Mouse (Mus musculus) forebrain, embryonic 11.5 days (tissue): ENCODE data around the gene Pdzd2. TPM values are rescaled to one million over a fixed set of nuclear protein-coding genes. Genes with fewer than 3 reads are reported as not detected.

Experiments used
- ATAC-seq: fragments of 200-750 bp; cut with Nextera tagmentation; replicated peaks from 2 replicates; pipeline ENCODE4 v1.8.0; 2017; ENCODE audit warnings: moderate TSS enrichment; ENCODE audit not compliant: low FRiP score
- DNase-seq: peaks from one replicate; pipeline ENCODE4 v3.0.0-alpha.2; 2017; ENCODE audit warnings: low spot score
- H3K27ac ChIP-seq: fragments of 300-500 bp; sonication (generic); 2 replicates; pipeline ENCODE4 v1.5.1; 2014; ENCODE audit warnings: low read depth, low read length
- H3K27me3 ChIP-seq: fragments of 300-500 bp; sonication (generic); 2 replicates; pipeline ENCODE4 v1.6.1; 2014; ENCODE audit warnings: mild to moderate bottlenecking, low read length, mixed read lengths; ENCODE audit not compliant: control insufficient read depth, insufficient read depth
- H3K36me3 ChIP-seq: fragments of 300-500 bp; sonication (generic); 2 replicates; pipeline ENCODE4 v1.6.1; 2014; ENCODE audit warnings: mild to moderate bottlenecking, low read length, moderate library complexity, mixed read lengths; ENCODE audit not compliant: control insufficient read depth, insufficient read depth
- H3K4me1 ChIP-seq: fragments of 300-500 bp; sonication (generic); replicated peaks from 2 replicates; pipeline ENCODE4 v1.6.1; 2014; ENCODE audit warnings: low read length, mixed read lengths; ENCODE audit not compliant: control insufficient read depth, insufficient read depth
- H3K4me2 ChIP-seq: fragments of 300-500 bp; sonication (generic); 2 replicates; pipeline ENCODE4 v1.6.1; 2014; ENCODE audit warnings: low read depth, mild to moderate bottlenecking, low read length, moderate library complexity, mixed read lengths; ENCODE audit not compliant: severe bottlenecking
- H3K4me3 ChIP-seq: fragments of 300-500 bp; sonication (generic); 2 replicates; pipeline ENCODE4 v1.5.1; 2014; ENCODE audit warnings: low read depth, low read length
- H3K9ac ChIP-seq: fragments of 300-500 bp; sonication (generic); 2 replicates; pipeline ENCODE4 v1.6.1; 2014; ENCODE audit warnings: low read length
- H3K9me3 ChIP-seq: fragments of 300-500 bp; sonication (generic); 2 replicates; pipeline ENCODE4 v1.6.1; 2016; ENCODE audit warnings: low read length, mixed read lengths; ENCODE audit not compliant: control insufficient read depth
- WGBS: fragments of 180-500 bp; shearing (Covaris S2); extraction: QIAGEN DNeasy Blood & Tissue Kit; methylation state at CpG from one replicate; pipeline ENCODE4 v1.1.7; 2014; 5-methylcytosine and 5-hydroxymethylcytosine counted together
- polyA plus RNA-seq: library from polyadenylated mRNA; unstranded; fragments of >200 nt; fragmentation: Nextera tagmentation; extraction: Ambion mirVana; gene quantifications from 2 replicates; pipeline ENCODE4 v1.2.1, GENCODE M21; 2014

Gene Pdzd2
- polyA plus RNA-seq, 1 experiment from 2014 or later: 6.0 TPM

DNA sequence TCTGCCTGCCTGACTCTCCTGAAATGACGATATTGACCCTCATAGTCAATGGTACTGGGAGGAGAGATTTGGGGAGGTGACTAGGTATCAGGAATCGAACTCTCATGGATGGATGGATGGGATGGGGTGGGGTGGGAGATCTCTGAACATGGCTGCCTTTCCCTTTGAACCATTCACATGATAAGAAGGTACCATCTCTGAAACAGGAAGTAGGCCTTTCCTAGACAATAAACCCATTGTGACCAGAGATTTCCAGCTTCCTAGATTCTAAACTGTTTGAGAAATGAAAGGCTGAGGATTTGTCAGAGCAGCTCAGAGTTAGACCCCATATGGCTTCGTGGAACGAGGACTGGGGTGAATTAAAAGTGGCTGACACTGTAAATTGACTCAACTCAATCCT lies 232.2 kb downstream of the Pdzd2 start:
- Histone ChIP-seq H3K9me3 (no peaks in the 10 kb centered on the region), H3K27ac (no peak overlapping the region), H3K4me1 (no peaks in the 10 kb centered on the region; the same call in 1 of the 2 replicates), H3K27me3 (no peaks in the 10 kb centered on the region), H3K4me3 (no peak overlapping the region), H3K4me2 (no peak overlapping the region), H3K36me3 (no peaks in the 10 kb centered on the region), H3K9ac (no peak overlapping the region)
- ATAC-seq: no peak
- 76% methylated on average over 4 of the region's 4 CpGs for WGBS
- DNase-seq: no peak

DNA sequence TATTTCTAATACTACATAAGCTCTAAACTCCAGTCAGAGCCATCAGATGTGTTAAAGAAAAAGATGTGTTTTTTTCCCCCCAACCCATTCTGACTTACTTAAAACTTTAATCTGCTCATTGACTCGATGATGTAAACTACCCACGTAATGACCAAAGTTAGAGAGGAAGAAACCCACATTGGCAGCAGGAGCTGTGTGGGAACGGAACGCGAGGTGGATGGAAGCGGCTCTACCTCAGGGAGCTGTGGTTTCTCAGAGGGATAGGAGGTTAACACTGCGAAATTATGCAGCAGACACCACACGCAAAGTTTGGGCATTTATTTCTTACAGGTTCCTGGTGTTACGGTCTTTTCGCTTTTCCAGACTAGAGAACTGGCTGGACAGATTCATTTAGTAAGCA lies 233.2 kb downstream of the Pdzd2 start:
- H3K4me3 ChIP-seq: no peak overlapping the region
- H3K27ac ChIP-seq: no peak overlapping the region
- ATAC-seq: no peak

DNA sequence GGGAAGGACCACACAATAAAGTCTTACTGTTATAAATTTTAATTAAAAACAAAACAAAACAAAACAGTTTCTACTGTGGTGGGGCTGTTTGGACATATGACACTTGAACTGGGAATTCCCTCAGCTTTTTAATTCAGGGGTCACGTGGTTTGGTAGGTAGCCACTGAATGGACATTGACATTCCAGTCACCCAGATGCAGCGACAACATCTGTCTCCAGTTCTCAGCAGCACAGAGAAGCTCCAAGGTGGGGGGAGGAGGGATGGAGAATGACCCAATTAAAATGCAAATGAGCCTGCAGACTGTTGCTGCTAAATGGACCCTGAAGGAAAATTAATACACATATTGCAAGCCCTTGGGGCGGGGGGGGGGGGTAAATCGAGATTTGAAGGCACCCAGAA lies 233.6 kb downstream of the Pdzd2 start:
- ATAC-seq: 0 out of 2 replicates have a peak, but pooled peaks have one; percentile 21
- no peaks in the 10 kb centered on the region for H3K36me3 ChIP-seq
- H3K27ac ChIP-seq: no peak overlapping the region
- H3K4me1 ChIP-seq: no peaks in the 10 kb centered on the region; the same call in 1 of the 2 replicates
- no peaks in the 10 kb centered on the region for H3K27me3 ChIP-seq
- no peak overlapping the region for H3K4me2 ChIP-seq
- no peak overlapping the region for H3K9ac ChIP-seq
- WGBS: 47% methylated on average over 4 of the region's 4 CpGs
- no peaks in the 10 kb centered on the region for H3K9me3 ChIP-seq
- H3K4me3 ChIP-seq: no peak overlapping the region
- no peak for DNase-seq

More for the DNA sequence above, 233.2 kb downstream of the Pdzd2 start:
- Histone ChIP-seq H3K4me2 (no peak overlapping the region), H3K4me1 (no peaks in the 10 kb centered on the region; the same call in 1 of the 2 replicates), H3K9ac (no peak overlapping the region), H3K9me3 (no peaks in the 10 kb centered on the region), H3K36me3 (no peaks in the 10 kb centered on the region), H3K27me3 (no peaks in the 10 kb centered on the region)
- WGBS: 78% methylated on average over 10 of the region's 10 CpGs
- no peak for DNase-seq

DNA sequence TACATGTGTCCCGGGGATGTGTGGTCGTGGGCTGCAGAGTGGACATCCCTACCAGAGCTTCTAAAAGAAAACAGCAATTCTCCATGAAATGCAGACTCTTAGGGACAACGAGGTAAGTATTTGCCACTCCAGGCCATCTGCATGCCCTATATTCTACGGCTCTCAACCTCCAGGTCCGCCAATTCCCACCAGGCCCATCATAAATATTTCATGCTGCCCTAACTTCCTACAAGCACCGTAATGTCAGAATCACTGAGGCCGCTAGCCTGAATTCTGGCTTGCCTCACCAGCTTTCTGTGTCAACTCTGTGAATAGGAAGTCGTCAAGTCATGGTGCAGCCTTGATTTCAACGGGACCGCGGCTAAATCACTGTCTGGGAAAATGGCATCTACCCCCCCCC lies 234.2 kb downstream of the Pdzd2 start:
- Histone ChIP-seq H3K9ac (no peak overlapping the region), H3K4me2 (no peak overlapping the region), H3K9me3 (no peaks in the 10 kb centered on the region), H3K4me3 (no peak overlapping the region), H3K36me3 (no peaks in the 10 kb centered on the region), H3K27ac (no peak overlapping the region), H3K4me1 (no peaks in the 10 kb centered on the region; the same call in 1 of the 2 replicates), H3K27me3 (no peaks in the 10 kb centered on the region)
- DNase-seq (no peak), ATAC-seq (no peak)
- WGBS: 83% methylated on average over 11 of the region's 11 CpGs

DNA sequence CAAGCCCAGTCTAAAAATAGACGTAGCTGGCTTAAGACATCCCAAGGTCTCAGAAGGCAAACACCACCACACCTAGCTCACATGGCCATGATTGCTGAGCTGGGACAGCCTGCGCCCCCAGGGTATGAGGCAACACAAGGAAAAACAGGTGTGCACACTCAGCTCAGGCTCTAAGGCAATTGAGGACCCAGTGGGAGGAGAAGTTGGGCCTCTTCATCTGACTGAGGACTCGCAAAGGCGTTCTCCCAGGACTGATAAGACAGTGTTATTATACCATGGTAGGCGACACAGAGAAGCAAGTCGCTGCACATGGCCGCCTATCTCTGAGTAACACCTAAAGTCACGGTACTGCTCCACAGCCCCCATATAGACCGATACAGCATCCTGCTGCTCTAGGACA lies 235.8 kb downstream of the Pdzd2 start:
- Histone ChIP-seq H3K9ac (no peak overlapping the region), H3K27me3 (no peaks in the 10 kb centered on the region), H3K9me3 (no peaks in the 10 kb centered on the region), H3K4me1 (no peaks in the 10 kb centered on the region; the same call in 1 of the 2 replicates), H3K4me3 (no peak overlapping the region), H3K36me3 (no peaks in the 10 kb centered on the region), H3K4me2 (no peak overlapping the region), H3K27ac (no peak overlapping the region)
- DNase-seq (no peak), ATAC-seq (no peak)
- WGBS: 97% methylated on average over 9 of the region's 9 CpGs

DNA sequence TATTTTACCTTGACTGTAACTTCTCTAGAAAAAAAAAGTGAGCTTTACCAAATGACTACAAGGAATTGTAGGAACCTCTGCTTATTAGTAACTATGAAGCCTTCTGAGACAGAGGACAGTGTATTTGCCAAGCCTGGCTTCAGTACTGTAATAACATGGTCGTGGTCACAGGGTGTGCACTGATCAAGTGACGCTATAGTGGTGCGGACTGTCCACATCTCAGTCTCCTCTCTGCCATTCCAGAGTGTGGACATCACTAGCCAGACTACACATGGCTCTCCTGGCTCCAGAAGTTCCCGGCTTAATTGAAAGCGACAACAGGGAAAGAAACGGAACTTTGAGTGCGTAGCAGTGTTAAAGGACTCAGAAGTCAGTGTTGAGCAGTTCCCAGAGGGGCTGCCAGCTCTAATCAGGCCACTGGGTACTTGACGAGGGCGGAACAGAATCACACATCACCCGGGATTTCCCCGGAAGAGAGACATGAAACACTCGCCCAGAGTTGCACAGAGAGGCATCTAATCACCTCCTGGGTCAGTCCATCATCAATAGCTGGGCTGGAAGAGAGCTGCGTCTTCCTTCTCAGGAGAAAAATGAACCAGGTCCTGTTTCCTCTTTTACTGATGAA lies 237.7 kb downstream of the Pdzd2 start:
- H3K27me3 ChIP-seq: no peaks in the 10 kb centered on the region
- H3K27ac ChIP-seq: no peak overlapping the region
- no peak overlapping the region for H3K9ac ChIP-seq
- H3K4me1 ChIP-seq: no peaks in the 10 kb centered on the region; the same call in 1 of the 2 replicates
- H3K9me3 ChIP-seq: no peaks in the 10 kb centered on the region
- H3K4me3 ChIP-seq: no peak overlapping the region
- DNase-seq (no peak), ATAC-seq (no peak)
- no peak overlapping the region for H3K4me2 ChIP-seq
- H3K36me3 ChIP-seq: no peaks in the 10 kb centered on the region
- 70% methylated on average over 13 of the region's 13 CpGs for WGBS

DNA sequence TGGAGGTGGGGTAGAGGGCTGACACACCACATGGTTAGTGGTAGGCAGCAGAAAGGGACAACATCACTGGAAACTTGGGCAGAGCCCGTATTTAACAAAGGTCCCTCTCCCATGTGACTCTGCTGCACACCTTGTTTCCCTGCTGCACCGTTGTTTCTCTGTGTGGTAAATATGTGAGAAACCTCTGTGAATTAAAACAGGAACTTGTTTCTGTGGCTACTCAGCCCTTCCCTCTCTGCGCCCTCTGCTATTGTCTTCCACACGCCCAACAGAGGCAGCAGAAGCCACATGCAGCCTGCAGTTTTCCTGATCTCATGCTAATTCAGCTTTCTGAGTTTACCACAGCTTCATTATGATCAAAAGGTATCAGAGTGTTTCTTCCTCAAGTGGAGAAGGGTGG lies 239.1 kb downstream of the Pdzd2 start:
- no peaks in the 10 kb centered on the region for H3K9me3 ChIP-seq
- no peak overlapping the region for H3K27ac ChIP-seq
- no peak overlapping the region for H3K4me3 ChIP-seq
- H3K4me1 ChIP-seq: no peaks in the 10 kb centered on the region; the same call in 1 of the 2 replicates
- no peaks in the 10 kb centered on the region for H3K36me3 ChIP-seq
- WGBS: 61% methylated on average over 4 of the region's 4 CpGs
- no peaks in the 10 kb centered on the region for H3K27me3 ChIP-seq
- no peak for ATAC-seq
- no peak for DNase-seq
- no peak overlapping the region for H3K4me2 ChIP-seq
- H3K9ac ChIP-seq: no peak overlapping the region

DNA sequence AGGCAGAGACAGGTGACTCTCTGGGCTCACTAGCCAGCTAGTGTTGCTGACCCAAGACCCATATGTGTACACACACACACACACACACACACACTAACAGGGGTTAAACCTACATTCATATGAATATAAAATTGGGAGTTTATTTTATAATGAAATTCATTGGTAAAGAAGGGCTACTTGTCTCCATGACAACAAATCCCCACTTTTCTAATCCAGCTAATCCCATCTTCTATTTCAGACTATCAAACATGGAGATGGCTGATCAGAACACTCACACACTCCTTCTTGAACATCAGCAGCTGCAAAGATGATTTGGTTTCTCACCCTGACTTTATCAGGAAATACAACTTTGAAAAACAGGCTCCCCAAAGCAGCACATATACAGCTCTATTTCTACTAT lies 245.6 kb downstream of the Pdzd2 start:
- ATAC-seq (no peak), DNase-seq (no peak)
- Histone ChIP-seq H3K9me3 (no peaks in the 10 kb centered on the region), H3K36me3 (no peaks in the 10 kb centered on the region), H3K27ac (no peak overlapping the region), H3K27me3 (no peaks in the 10 kb centered on the region), H3K4me3 (no peak overlapping the region), H3K9ac (no peak overlapping the region), H3K4me2 (no peak overlapping the region), H3K4me1 (no peaks in the 10 kb centered on the region)

DNA sequence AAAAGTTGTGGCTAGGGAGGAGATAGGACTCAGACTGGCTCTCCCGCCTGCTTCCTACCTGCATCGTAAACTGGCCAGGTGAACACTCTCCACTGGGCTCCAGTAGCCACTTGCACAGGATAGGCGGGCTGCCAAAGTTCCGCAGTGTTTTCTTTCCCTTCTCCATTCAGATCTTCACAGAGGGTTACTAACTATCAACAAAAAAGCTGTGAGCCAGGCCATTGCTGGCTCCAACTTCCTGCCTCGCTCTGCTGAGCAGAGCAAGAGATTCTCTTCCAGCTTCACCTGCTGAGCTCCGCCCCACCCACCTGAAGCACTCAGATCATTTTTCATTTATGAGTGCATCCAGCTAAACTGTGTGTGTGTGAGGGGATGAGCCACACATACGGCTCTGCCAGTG lies 246.5 kb downstream of the Pdzd2 start:
- ATAC-seq (no peak), DNase-seq (no peak)
- Histone ChIP-seq H3K4me1 (no peaks in the 10 kb centered on the region), H3K27ac (no peak overlapping the region), H3K9me3 (no peaks in the 10 kb centered on the region), H3K9ac (no peak overlapping the region), H3K27me3 (no peaks in the 10 kb centered on the region), H3K36me3 (no peaks in the 10 kb centered on the region), H3K4me2 (no peak overlapping the region), H3K4me3 (no peak overlapping the region)
- WGBS: 68% methylated on average over 7 of the region's 7 CpGs
